Mouse (Mus musculus): ENCODE measurements around the gene Mast1. TPM values are rescaled to one million over a fixed set of nuclear protein-coding genes. Genes with fewer than 3 reads are reported as not detected.

Mast1 gene
- total and polyA plus RNA-seq, 3 experiments: 0.07 to 0.16 (median 0.10) TPM

DNA sequence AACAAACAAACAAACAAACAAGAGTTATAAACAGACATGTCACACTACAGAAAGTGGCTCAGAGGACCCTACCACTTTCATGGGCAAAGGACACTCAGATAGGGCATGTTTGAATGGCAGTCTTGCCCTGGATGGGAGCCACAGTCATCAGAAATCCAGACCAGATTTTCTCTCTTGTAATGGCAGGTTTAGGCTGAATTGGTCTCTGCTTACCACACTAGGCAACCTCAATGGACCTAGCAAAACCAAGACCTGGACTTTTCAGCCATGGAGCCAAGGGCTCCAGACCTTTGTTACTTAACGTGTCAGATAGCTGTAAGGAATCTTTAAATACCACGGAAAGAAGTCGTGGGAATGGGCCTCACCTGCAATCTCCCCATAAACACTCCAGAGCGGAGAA, 6.5 kb upstream of the Mast1 start:
- Histone ChIP-seq H3K27ac (no peak overlapping the region), H3K79me2 (replicated peaks; ENCODE audit: control insufficient read depth, insufficient read depth, low read length) (no peaks in the 10 kb centered on the region), H3K36me3 (ENCODE audit: control insufficient read depth, insufficient read depth, low read length) (no peaks in the 10 kb centered on the region), H3K4me1 (ENCODE audit: control insufficient read depth, insufficient read depth, low read length) (no peaks in the 10 kb centered on the region; the same call in 1 of the 2 replicates), H3K9ac (ENCODE audit: low read depth, low read length) (no peak overlapping the region), H3K4me3 (no peak overlapping the region), H3K27me3 (ENCODE audit: control insufficient read depth, insufficient read depth, low read length) (peaks cover 8% of the 10 kb centered on the region)
- DNase-seq: no peak
- intact Hi-C loops (cut with DNase I): no loop called here
- TF ChIP-seq EP300 (IDR thresholded peaks at IDR 0.05; ENCODE audit: insufficient read depth, low read depth, low read length) (no peak), POLR2A (IDR thresholded peaks at IDR 0.05; ENCODE audit: insufficient read depth, low read depth, low read length) (no peak), CTCF (IDR thresholded peaks at IDR 0.05) (no peak)
- WGBS: 25% methylated on average over 4 of the region's 4 CpGs

- 65% methylated on average over 13 of the region's 13 CpGs for WGBS
- TF ChIP-seq POLR2A (IDR thresholded peaks at IDR 0.05; ENCODE audit: insufficient read depth, low read depth, low read length) (no peak), CTCF (IDR thresholded peaks at IDR 0.05) (no peak), EP300 (IDR thresholded peaks at IDR 0.05; ENCODE audit: insufficient read depth, low read depth, low read length) (no peak)
- Histone ChIP-seq H3K27ac (no peak overlapping the region), H3K27me3 (ENCODE audit: control insufficient read depth, insufficient read depth, low read length) (peaks cover 31% of the 10 kb centered on the region), H3K4me1 (ENCODE audit: control insufficient read depth, insufficient read depth, low read length) (no peaks in the 10 kb centered on the region), H3K79me2 (replicated peaks; ENCODE audit: control insufficient read depth, insufficient read depth, low read length) (no peaks in the 10 kb centered on the region), H3K4me3 (no peak overlapping the region), H3K9ac (ENCODE audit: low read depth, low read length) (no peak overlapping the region), H3K36me3 (ENCODE audit: control insufficient read depth, insufficient read depth, low read length) (no peaks in the 10 kb centered on the region)
- no peak for DNase-seq
- intact Hi-C loops (cut with DNase I): no loop called here
Measured at GRCm38 (mm10) chr8:84937620-84938485, 694 bp upstream of the Mast1 start.

GRCm38 (mm10) chr8:84936041-84936961, 858 bp downstream of the Mast1 start:
- Histone ChIP-seq H3K27me3 (ENCODE audit: control insufficient read depth, insufficient read depth, low read length) (peaks cover 31% of the 10 kb centered on the region), H3K27ac (no peak overlapping the region), H3K9ac (ENCODE audit: low read depth, low read length) (no peak overlapping the region), H3K4me1 (ENCODE audit: control insufficient read depth, insufficient read depth, low read length) (no peaks in the 10 kb centered on the region), H3K79me2 (replicated peaks; ENCODE audit: control insufficient read depth, insufficient read depth, low read length) (no peaks in the 10 kb centered on the region), H3K4me3 (no peak overlapping the region), H3K36me3 (ENCODE audit: control insufficient read depth, insufficient read depth, low read length) (no peaks in the 10 kb centered on the region)
- TF ChIP-seq EP300 (IDR thresholded peaks at IDR 0.05; ENCODE audit: insufficient read depth, low read depth, low read length) (no peak), POLR2A (IDR thresholded peaks at IDR 0.05; ENCODE audit: insufficient read depth, low read depth, low read length) (no peak), CTCF (IDR thresholded peaks at IDR 0.05) (no peak)
- DNase-seq: no peak
- intact Hi-C loops (cut with DNase I): no loop called here
- WGBS: 28% methylated on average over 23 of the region's 23 CpGs

DNA sequence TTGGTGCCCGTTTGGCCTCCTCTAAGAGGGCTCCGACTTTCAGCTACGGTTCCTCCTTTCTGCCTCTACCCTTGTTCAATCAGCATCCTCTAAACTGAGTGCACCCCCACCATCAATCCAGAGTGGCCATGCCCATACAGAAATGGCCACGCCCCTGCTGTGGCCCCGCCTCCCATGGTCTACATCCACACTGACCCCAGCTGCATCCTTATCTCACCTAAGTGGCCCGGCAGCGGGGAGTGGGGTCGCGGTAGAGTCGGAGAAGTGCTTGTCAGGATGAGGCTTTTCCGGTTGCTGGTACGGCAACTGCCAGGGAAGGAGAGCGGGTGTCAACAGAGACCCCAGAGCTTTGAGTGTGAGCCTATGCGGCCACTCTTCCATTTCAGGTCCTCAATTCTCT, 1.7 kb downstream of the Mast1 start:
- H3K36me3 ChIP-seq (ENCODE audit: control insufficient read depth, insufficient read depth, low read length): no peaks in the 10 kb centered on the region
- H3K27me3 ChIP-seq (ENCODE audit: control insufficient read depth, insufficient read depth, low read length): peaks cover 31% of the 10 kb centered on the region
- H3K9ac ChIP-seq (ENCODE audit: low read depth, low read length): no peak overlapping the region
- TF ChIP-seq CTCF (IDR thresholded peaks at IDR 0.05) (no peak), POLR2A (IDR thresholded peaks at IDR 0.05; ENCODE audit: insufficient read depth, low read depth, low read length) (no peak), EP300 (IDR thresholded peaks at IDR 0.05; ENCODE audit: insufficient read depth, low read depth, low read length) (no peak)
- 8% methylated on average over 14 of the region's 14 CpGs for WGBS
- no peak overlapping the region for H3K27ac ChIP-seq
- intact Hi-C loops (cut with DNase I): no loop called here
- DNase-seq: no peak
- no peaks in the 10 kb centered on the region for H3K4me1 ChIP-seq (ENCODE audit: control insufficient read depth, insufficient read depth, low read length)
- H3K79me2 ChIP-seq (replicated peaks; ENCODE audit: control insufficient read depth, insufficient read depth, low read length): no peaks in the 10 kb centered on the region
- H3K4me3 ChIP-seq: no peak overlapping the region

- no peak for TF ChIP-seq CTCF (IDR thresholded peaks at IDR 0.05)
- no peak for TF ChIP-seq POLR2A (IDR thresholded peaks at IDR 0.05; ENCODE audit: insufficient read depth, low read depth, low read length)
- TF ChIP-seq EP300 (IDR thresholded peaks at IDR 0.05; ENCODE audit: insufficient read depth, low read depth, low read length): no peak
Measured at GRCm38 (mm10) chr8:84934860-84935259, 2.3 kb downstream of the Mast1 start.

More at GRCm38 (mm10) chr8:84934860-84935259, 2.3 kb downstream of the Mast1 start:
- 4% methylated on average over 15 of the region's 15 CpGs for WGBS
- peaks cover 31% of the 10 kb centered on the region for H3K27me3 ChIP-seq (ENCODE audit: control insufficient read depth, insufficient read depth, low read length)
- H3K27ac ChIP-seq: no peak overlapping the region
- H3K4me1 ChIP-seq (ENCODE audit: control insufficient read depth, insufficient read depth, low read length): no peaks in the 10 kb centered on the region
- no peaks in the 10 kb centered on the region for H3K79me2 ChIP-seq (replicated peaks; ENCODE audit: control insufficient read depth, insufficient read depth, low read length)
- H3K36me3 ChIP-seq (ENCODE audit: control insufficient read depth, insufficient read depth, low read length): no peaks in the 10 kb centered on the region
- intact Hi-C loops (cut with DNase I): no loop called here
- no peak overlapping the region for H3K9ac ChIP-seq (ENCODE audit: low read depth, low read length)
- H3K4me3 ChIP-seq: no peak overlapping the region
- DNase-seq: no peak

All from heart, adult 2 months (tissue).